Mouse (Mus musculus): ENCODE measurements at regions not wholly inside any gene's neighbourhood (a gene's known extent, or its start where the extent isn't known, plus 50 kb on each side); places are given as distances from the start of the nearest gene placed in this dataset.
A peak's percentile ranks its signal among the peaks of the same experiment; 100 is the strongest.

- Histone ChIP-seq H3K27me3 (ENCODE audit: control insufficient read depth, insufficient read depth, low read length) (no peaks in the 10 kb centered on the region), H3K9ac (ENCODE audit: low read length) (no peak overlapping the region), H3K4me3 (ENCODE audit: low read depth, low read length) (no peak overlapping the region), H3K4me2 (ENCODE audit: low read depth, severe bottlenecking) (no peak overlapping the region), H3K9me3 (ENCODE audit: control insufficient read depth, low read length) (no peaks in the 10 kb centered on the region), H3K27ac (replicated peaks; ENCODE audit: low read depth, low read length) (no peak overlapping the region), H3K4me1 (ENCODE audit: control insufficient read depth, insufficient read depth, low read length) (no peaks in the 10 kb centered on the region), H3K36me3 (ENCODE audit: control insufficient read depth, insufficient read depth, low read length) (no peaks in the 10 kb centered on the region)
- 51% methylated on average over 2 of the region's 2 CpGs for WGBS
- ATAC-seq (ENCODE audit: insufficient number of reproducible peaks, low FRiP score, low TSS enrichment, low read depth) (no peak), DNase-seq (ENCODE audit: low spot score) (no peak)
Observed at GRCm38 (mm10) chr10:17221495-17221894, 501.5 kb upstream of the Cited2 start.

GRCm38 (mm10) chr10:17225727-17226126 lies 497.3 kb upstream of the Cited2 start:
- Histone ChIP-seq H3K9me3 (ENCODE audit: control insufficient read depth, low read length) (no peaks in the 10 kb centered on the region), H3K36me3 (ENCODE audit: control insufficient read depth, insufficient read depth, low read length) (no peaks in the 10 kb centered on the region), H3K9ac (ENCODE audit: low read length) (no peak overlapping the region), H3K27ac (replicated peaks; ENCODE audit: low read depth, low read length) (no peak overlapping the region), H3K4me1 (ENCODE audit: control insufficient read depth, insufficient read depth, low read length) (peaks cover 5% of the 10 kb centered on the region; the same call in 1 of the 2 replicates), H3K4me2 (ENCODE audit: low read depth, severe bottlenecking) (no peak overlapping the region), H3K27me3 (ENCODE audit: control insufficient read depth, insufficient read depth, low read length) (no peaks in the 10 kb centered on the region), H3K4me3 (ENCODE audit: low read depth, low read length) (no peak overlapping the region)
- WGBS: 94% methylated on average over 1 of the region's 1 CpGs
- ATAC-seq (ENCODE audit: insufficient number of reproducible peaks, low FRiP score, low TSS enrichment, low read depth): no peak
- DNase-seq (ENCODE audit: low spot score): no peak

DNA sequence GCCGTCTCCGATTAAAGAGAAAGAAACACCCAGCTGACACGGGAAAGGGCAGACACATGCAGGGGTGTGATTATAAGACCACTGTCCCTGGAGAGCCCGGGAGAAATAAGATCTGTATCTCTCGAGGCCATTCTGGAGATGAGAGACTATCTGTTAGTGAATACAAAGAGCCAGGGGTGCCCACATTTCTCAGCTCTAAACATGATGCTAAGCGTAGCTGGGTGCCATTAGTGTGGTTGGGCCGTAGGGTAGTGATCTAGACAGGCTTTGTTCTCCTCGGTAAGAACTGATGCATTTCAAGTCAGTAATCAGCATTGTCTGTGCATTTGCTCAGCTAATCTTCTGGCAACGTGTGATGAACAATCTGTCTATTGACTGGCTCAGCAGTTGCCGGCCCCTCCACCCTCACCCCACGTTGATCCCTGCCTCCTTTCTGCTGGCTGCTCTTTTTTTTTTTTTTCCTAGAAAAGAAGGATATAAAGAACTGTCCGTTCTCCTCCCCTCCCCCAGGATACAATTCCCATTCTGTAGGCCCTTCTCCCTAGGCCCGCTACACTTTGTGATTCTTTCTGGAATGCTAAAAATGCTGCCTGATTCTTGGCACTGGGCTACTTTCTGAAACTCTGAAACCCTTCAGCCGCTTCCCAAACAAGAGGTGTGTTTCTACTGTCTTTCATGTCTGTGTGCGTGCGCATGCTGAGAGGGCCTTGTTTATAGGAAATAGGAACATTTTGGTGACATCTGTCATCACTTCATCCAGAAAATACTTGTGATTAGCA lies 492.8 kb upstream of the Cited2 start:
- ATAC-seq (ENCODE audit: insufficient number of reproducible peaks, low FRiP score, low TSS enrichment, low read depth) (peak; percentile 57; the same call in 1 of the 2 replicates), DNase-seq (ENCODE audit: low spot score) (no peak)
- no peaks in the 10 kb centered on the region for H3K36me3 ChIP-seq (ENCODE audit: control insufficient read depth, insufficient read depth, low read length)
- no peak overlapping the region for H3K27ac ChIP-seq (replicated peaks; ENCODE audit: low read depth, low read length)
- peaks cover 5% of the 10 kb centered on the region; the same call in 1 of the 2 replicates for H3K4me1 ChIP-seq (ENCODE audit: control insufficient read depth, insufficient read depth, low read length)
- H3K27me3 ChIP-seq (ENCODE audit: control insufficient read depth, insufficient read depth, low read length): no peaks in the 10 kb centered on the region
- no peak overlapping the region for H3K4me3 ChIP-seq (ENCODE audit: low read depth, low read length)
- 16% methylated on average over 16 of the region's 16 CpGs for WGBS
- no peak overlapping the region for H3K4me2 ChIP-seq (ENCODE audit: low read depth, severe bottlenecking)
- no peak overlapping the region for H3K9ac ChIP-seq (ENCODE audit: low read length)
- no peaks in the 10 kb centered on the region for H3K9me3 ChIP-seq (ENCODE audit: control insufficient read depth, low read length)

DNA sequence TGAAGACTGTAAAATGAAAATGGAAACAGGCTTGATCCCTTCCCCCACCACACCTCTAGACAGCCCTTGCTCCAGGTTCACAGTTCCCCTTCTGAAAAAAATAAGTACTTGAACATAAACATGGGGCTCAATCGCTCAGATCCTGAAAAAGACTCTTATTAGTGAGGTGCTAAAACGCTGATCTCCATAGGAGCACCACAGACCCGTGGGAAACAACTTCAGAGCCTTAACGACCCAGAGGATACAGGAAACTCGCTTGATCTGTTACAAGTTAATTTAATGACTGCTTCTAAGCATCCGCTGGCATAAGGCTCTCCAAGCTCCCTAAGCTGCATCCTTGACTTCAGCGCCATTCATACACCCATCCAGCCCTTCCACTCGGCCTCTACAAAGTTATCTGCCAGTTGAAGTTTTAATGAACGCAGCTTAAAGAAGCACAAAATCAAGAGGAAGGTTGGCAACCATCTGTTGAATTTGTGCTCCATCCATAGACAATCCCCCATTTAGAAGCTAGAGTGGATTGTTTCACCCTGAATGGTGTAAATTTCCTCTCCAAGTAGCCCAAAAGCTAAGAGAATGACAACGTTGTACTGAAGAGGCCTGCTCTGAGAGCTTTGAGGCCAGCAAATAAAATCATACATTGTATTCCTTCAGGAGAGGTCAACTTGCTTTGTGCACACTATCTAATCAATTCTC lies 486.9 kb upstream of the Cited2 start:
- 0 out of 2 replicates have a peak, but pooled peaks have one; percentile 31 for ATAC-seq (ENCODE audit: insufficient number of reproducible peaks, low FRiP score, low TSS enrichment, low read depth)
- Histone ChIP-seq H3K9ac (ENCODE audit: low read length) (no peak overlapping the region), H3K4me2 (ENCODE audit: low read depth, severe bottlenecking) (no peak overlapping the region)

DNA sequence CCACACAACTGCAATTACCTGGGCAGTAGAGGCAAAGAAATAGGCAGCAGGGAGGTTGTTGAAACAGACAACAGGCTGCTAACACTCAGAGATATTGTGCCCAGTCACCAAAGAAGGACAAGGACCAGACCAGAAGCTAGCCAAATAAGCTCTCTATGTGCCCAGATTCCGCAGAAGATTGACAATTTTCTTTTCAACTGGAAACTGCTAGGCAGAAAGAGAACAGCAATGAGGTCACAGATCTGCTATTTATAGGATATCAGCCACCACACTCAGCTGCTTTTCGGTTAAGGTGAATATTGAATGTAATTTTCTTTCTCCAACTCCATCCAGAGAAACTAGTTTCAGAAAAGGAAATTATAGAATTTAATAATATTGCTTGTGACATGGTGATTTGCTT lies 486.3 kb upstream of the Cited2 start:
- Histone ChIP-seq H3K4me2 (ENCODE audit: low read depth, severe bottlenecking) (no peak overlapping the region), H3K4me1 (ENCODE audit: control insufficient read depth, insufficient read depth, low read length) (peaks cover 11% of the 10 kb centered on the region; the same call in 1 of the 2 replicates), H3K27ac (replicated peaks; ENCODE audit: low read depth, low read length) (no peak overlapping the region), H3K27me3 (ENCODE audit: control insufficient read depth, insufficient read depth, low read length) (no peaks in the 10 kb centered on the region), H3K9ac (ENCODE audit: low read length) (no peak overlapping the region), H3K36me3 (ENCODE audit: control insufficient read depth, insufficient read depth, low read length) (no peaks in the 10 kb centered on the region), H3K9me3 (ENCODE audit: control insufficient read depth, low read length) (no peaks in the 10 kb centered on the region), H3K4me3 (ENCODE audit: low read depth, low read length) (no peak overlapping the region)
- DNase-seq (ENCODE audit: low spot score) (no peak), ATAC-seq (ENCODE audit: insufficient number of reproducible peaks, low FRiP score, low TSS enrichment, low read depth) (no peak)
- WGBS: 66% methylated on average over 2 of the region's 2 CpGs

More for the DNA sequence above, 486.9 kb upstream of the Cited2 start:
- Histone ChIP-seq H3K27ac (replicated peaks; ENCODE audit: low read depth, low read length) (0 out of 2 replicates have a peak overlapping the region, but pooled peaks have one; percentile 14), H3K36me3 (ENCODE audit: control insufficient read depth, insufficient read depth, low read length) (no peaks in the 10 kb centered on the region), H3K27me3 (ENCODE audit: control insufficient read depth, insufficient read depth, low read length) (no peaks in the 10 kb centered on the region), H3K4me3 (ENCODE audit: low read depth, low read length) (no peak overlapping the region), H3K9me3 (ENCODE audit: control insufficient read depth, low read length) (no peaks in the 10 kb centered on the region), H3K4me1 (ENCODE audit: control insufficient read depth, insufficient read depth, low read length) (peaks cover 11% of the 10 kb centered on the region; the same call in 1 of the 2 replicates)
- 18% methylated on average over 10 of the region's 10 CpGs for WGBS
- peak; percentile 45 for DNase-seq (ENCODE audit: low spot score)

DNA sequence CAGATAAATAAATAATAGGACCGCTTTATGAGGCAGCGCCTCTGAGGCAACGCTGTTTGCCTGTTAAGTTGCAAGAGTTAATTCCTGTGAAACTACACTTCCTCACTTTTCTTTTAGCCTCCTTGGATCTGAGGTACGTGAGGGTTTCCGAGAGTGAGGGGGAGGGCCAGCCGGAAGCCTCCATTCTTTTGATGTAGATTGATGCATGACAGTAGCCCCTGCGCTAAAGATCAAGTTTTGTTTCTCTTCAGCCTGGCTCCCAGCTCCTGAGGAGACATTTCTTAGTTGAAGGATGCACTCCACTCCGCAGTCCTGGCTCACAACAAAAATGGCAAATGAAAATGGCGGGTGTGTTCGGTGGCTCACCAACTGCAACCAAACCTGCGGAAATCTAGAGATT lies 485.6 kb upstream of the Cited2 start:
- Histone ChIP-seq H3K4me1 (ENCODE audit: control insufficient read depth, insufficient read depth, low read length) (peaks cover 11% of the 10 kb centered on the region; the same call in 1 of the 2 replicates), H3K27me3 (ENCODE audit: control insufficient read depth, insufficient read depth, low read length) (no peaks in the 10 kb centered on the region), H3K36me3 (ENCODE audit: control insufficient read depth, insufficient read depth, low read length) (no peaks in the 10 kb centered on the region), H3K4me3 (ENCODE audit: low read depth, low read length) (no peak overlapping the region), H3K4me2 (ENCODE audit: low read depth, severe bottlenecking) (no peak overlapping the region), H3K27ac (replicated peaks; ENCODE audit: low read depth, low read length) (no peak overlapping the region), H3K9me3 (ENCODE audit: control insufficient read depth, low read length) (no peaks in the 10 kb centered on the region), H3K9ac (ENCODE audit: low read length) (no peak overlapping the region)
- no peak for DNase-seq (ENCODE audit: low spot score)
- WGBS: 28% methylated on average over 11 of the region's 11 CpGs
- ATAC-seq (ENCODE audit: insufficient number of reproducible peaks, low FRiP score, low TSS enrichment, low read depth): no peak

DNA sequence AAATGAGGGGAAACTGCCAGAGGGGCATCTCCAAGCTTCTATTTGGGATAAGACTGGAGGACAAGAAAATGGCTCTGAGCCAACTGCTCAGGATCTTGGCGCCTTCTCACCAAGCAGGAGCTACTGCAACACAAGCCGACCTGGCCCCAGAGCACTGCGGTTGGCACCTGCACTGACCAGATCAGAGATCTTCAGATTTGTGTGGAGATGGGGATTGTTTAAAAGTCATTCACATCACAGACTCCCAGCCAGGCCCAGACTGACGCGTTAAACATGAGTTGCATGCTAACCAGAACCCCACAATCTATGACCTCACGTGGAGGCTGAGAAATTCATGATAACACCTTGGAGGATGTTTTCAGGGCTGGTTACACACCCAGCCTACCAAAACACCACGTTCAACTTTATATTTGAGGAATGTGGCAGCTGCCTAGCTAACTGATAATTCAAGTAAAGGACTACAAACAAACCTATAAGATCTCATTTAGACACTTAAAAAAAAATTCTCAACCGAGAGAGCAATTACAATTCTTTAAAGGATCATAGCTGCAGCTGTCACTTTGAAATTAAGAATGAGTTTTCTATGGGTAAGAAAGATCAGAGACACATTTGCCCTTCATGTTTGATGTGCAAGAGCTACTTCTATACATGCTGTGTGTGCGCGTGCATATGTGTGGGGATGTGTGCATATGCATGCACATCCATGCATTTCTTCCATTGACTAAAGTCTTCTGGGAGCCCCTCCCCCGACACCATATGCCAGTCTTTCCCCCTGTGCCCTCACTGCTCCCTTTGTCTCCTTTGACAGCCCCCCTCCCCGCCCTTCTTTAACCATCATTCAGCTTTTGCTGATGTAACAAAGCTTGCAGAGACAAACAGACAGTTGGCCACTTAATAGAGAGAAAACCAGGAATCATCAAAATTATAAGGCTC lies 484.8 kb upstream of the Cited2 start:
- no peaks in the 10 kb centered on the region for H3K36me3 ChIP-seq (ENCODE audit: control insufficient read depth, insufficient read depth, low read length)
- no peak overlapping the region for H3K4me3 ChIP-seq (ENCODE audit: low read depth, low read length)
- peaks cover 11% of the 10 kb centered on the region; the same call in 1 of the 2 replicates for H3K4me1 ChIP-seq (ENCODE audit: control insufficient read depth, insufficient read depth, low read length)
- no peaks in the 10 kb centered on the region for H3K27me3 ChIP-seq (ENCODE audit: control insufficient read depth, insufficient read depth, low read length)
- no peak overlapping the region for H3K27ac ChIP-seq (replicated peaks; ENCODE audit: low read depth, low read length)
- H3K9me3 ChIP-seq (ENCODE audit: control insufficient read depth, low read length): no peaks in the 10 kb centered on the region
- no peak overlapping the region for H3K9ac ChIP-seq (ENCODE audit: low read length)
- DNase-seq (ENCODE audit: low spot score): no peak
- 76% methylated on average over 12 of the region's 12 CpGs for WGBS
- ATAC-seq (ENCODE audit: insufficient number of reproducible peaks, low FRiP score, low TSS enrichment, low read depth): no peak
- H3K4me2 ChIP-seq (ENCODE audit: low read depth, severe bottlenecking): no peak overlapping the region

- Histone ChIP-seq H3K27me3 (ENCODE audit: control insufficient read depth, insufficient read depth, low read length) (no peaks in the 10 kb centered on the region), H3K9me3 (ENCODE audit: control insufficient read depth, low read length) (no peaks in the 10 kb centered on the region), H3K4me2 (ENCODE audit: low read depth, severe bottlenecking) (no peak overlapping the region), H3K36me3 (ENCODE audit: control insufficient read depth, insufficient read depth, low read length) (no peaks in the 10 kb centered on the region), H3K4me1 (ENCODE audit: control insufficient read depth, insufficient read depth, low read length) (0 out of 2 replicates have a peak, but pooled peaks cover 3% of the 10 kb centered on the region), H3K27ac (replicated peaks; ENCODE audit: low read depth, low read length) (no peak overlapping the region), H3K9ac (ENCODE audit: low read length) (no peak overlapping the region), H3K4me3 (ENCODE audit: low read depth, low read length) (no peak overlapping the region)
- DNase-seq (ENCODE audit: low spot score) (no peak), ATAC-seq (ENCODE audit: insufficient number of reproducible peaks, low FRiP score, low TSS enrichment, low read depth) (no peak)
- 27% methylated on average over 2 of the region's 2 CpGs for WGBS
Observed at GRCm38 (mm10) chr10:17248270-17248669, 474.7 kb upstream of the Cited2 start.
